Mouse (Mus musculus) megakaryocyte, embryonic 14.5 days (primary cell): ENCODE measurements around the gene Prex1. TPM values are rescaled to one million over a fixed set of nuclear protein-coding genes. Genes with fewer than 3 reads are reported as not detected.

Experiments used
- H3K27me3 ChIP-seq: replicated peaks from 2 replicates; pipeline ENCODE3; 2012; ENCODE audit warnings: inconsistent platforms
- H3K36me3 ChIP-seq: replicated peaks from 2 replicates; pipeline ENCODE3; 2012; ENCODE audit warnings: low read length, inconsistent platforms, mixed read lengths
- H3K4me1 ChIP-seq: 2 replicates; pipeline ENCODE4 v1.6.1; 2012; ENCODE audit warnings: inconsistent platforms
- H3K4me3 ChIP-seq: replicated peaks from 2 replicates; pipeline ENCODE3; 2012; ENCODE audit warnings: moderate library complexity, mild to moderate bottlenecking, inconsistent platforms
- H3K9me3 ChIP-seq: 2 replicates; pipeline ENCODE4 v1.6.1; 2012; ENCODE audit warnings: inconsistent platforms
- FLI1 ChIP-seq: IDR thresholded peaks from 2 replicates; pipeline ENCODE4 v1.6.1; 2012; ENCODE audit warnings: low read length, inconsistent platforms, mixed read lengths
- GATA1 ChIP-seq: IDR thresholded peaks from 3 replicates; pipeline ENCODE4 v1.6.1; 2012; ENCODE audit warnings: mixed read lengths, low read length, inconsistent platforms, borderline replicate concordance
- polyA plus RNA-seq: library from polyadenylated mRNA; stranded (reverse); fragments of >175 nt; gene quantifications from 2 replicates; pipeline ENCODE4 v1.2.3, GENCODE M21; 2012; ENCODE audit warnings: low replicate concordance; ENCODE audit not compliant: insufficient read depth

The Prex1 gene
- polyA plus RNA-seq, 1 experiment: 14.4 TPM

- no peak overlapping the region for H3K4me3 ChIP-seq
- peaks cover 17% of the 10 kb centered on the region for H3K9me3 ChIP-seq
- no peaks in the 10 kb centered on the region for H3K36me3 ChIP-seq
- peaks cover 62% of the 10 kb centered on the region for H3K27me3 ChIP-seq
- H3K4me1 ChIP-seq: peaks cover 5% of the 10 kb centered on the region
- no peak for TF ChIP-seq FLI1
- no peak for TF ChIP-seq GATA1
These were observed 172.3 kb downstream of the Prex1 start for GRCm38 (mm10) chr2:166541112-166541928.

GRCm38 (mm10) chr2:166540216-166540615, 173.4 kb downstream of the Prex1 start:
- peaks cover 57% of the 10 kb centered on the region for H3K27me3 ChIP-seq
- peaks cover 5% of the 10 kb centered on the region for H3K4me1 ChIP-seq
- H3K4me3 ChIP-seq: no peak overlapping the region
- no peaks in the 10 kb centered on the region for H3K36me3 ChIP-seq
- no peak for TF ChIP-seq FLI1
- no peak for TF ChIP-seq GATA1
- H3K9me3 ChIP-seq: peaks cover 20% of the 10 kb centered on the region

- TF ChIP-seq GATA1 (no peak), FLI1 (no peak)
- H3K4me1 ChIP-seq: peaks cover 5% of the 10 kb centered on the region
- no peaks in the 10 kb centered on the region for H3K36me3 ChIP-seq
- H3K9me3 ChIP-seq: peaks cover 8% of the 10 kb centered on the region
- H3K4me3 ChIP-seq: peak overlapping the region; percentile 24
- peaks cover 35% of the 10 kb centered on the region for H3K27me3 ChIP-seq
These were observed 176.7 kb downstream of the Prex1 start for GRCm38 (mm10) chr2:166536896-166537295.

- Histone ChIP-seq H3K9me3 (0 out of 2 replicates have a peak, but pooled peaks cover 6% of the 10 kb centered on the region), H3K4me3 (no peak overlapping the region), H3K36me3 (no peaks in the 10 kb centered on the region), H3K27me3 (peaks cover 21% of the 10 kb centered on the region), H3K4me1 (peaks cover 5% of the 10 kb centered on the region)
- no peak for TF ChIP-seq FLI1
- no peak for TF ChIP-seq GATA1
These were observed 178.1 kb downstream of the Prex1 start for GRCm38 (mm10) chr2:166535519-166535918.

- Histone ChIP-seq H3K4me3 (no peak overlapping the region), H3K9me3 (peaks cover 23% of the 10 kb centered on the region), H3K27me3 (peaks cover 54% of the 10 kb centered on the region), H3K36me3 (no peaks in the 10 kb centered on the region), H3K4me1 (no peaks in the 10 kb centered on the region)
- TF ChIP-seq FLI1: no peak
- TF ChIP-seq GATA1: no peak
These were observed 187.4 kb downstream of the Prex1 start for GRCm38 (mm10) chr2:166526204-166526603.

GRCm38 (mm10) chr2:166523156-166523890, 190.3 kb downstream of the Prex1 start:
- peaks cover 60% of the 10 kb centered on the region for H3K27me3 ChIP-seq

GRCm38 (mm10) chr2:166522612-166523120, 191.0 kb downstream of the Prex1 start:
- Histone ChIP-seq H3K4me3 (no peak overlapping the region), H3K27me3 (peaks cover 61% of the 10 kb centered on the region), H3K9me3 (peaks cover 21% of the 10 kb centered on the region), H3K4me1 (no peaks in the 10 kb centered on the region), H3K36me3 (no peaks in the 10 kb centered on the region)
- TF ChIP-seq FLI1 (no peak), GATA1 (no peak)

More at GRCm38 (mm10) chr2:166523156-166523890, 190.3 kb downstream of the Prex1 start:
- no peaks in the 10 kb centered on the region for H3K4me1 ChIP-seq
- H3K36me3 ChIP-seq: no peaks in the 10 kb centered on the region
- TF ChIP-seq FLI1 (no peak), GATA1 (no peak)
- no peak overlapping the region for H3K4me3 ChIP-seq
- H3K9me3 ChIP-seq: peaks cover 23% of the 10 kb centered on the region

GRCm38 (mm10) chr2:166521878-166522611, 191.6 kb downstream of the Prex1 start:
- Histone ChIP-seq H3K4me3 (no peak overlapping the region), H3K4me1 (no peaks in the 10 kb centered on the region), H3K9me3 (peaks cover 15% of the 10 kb centered on the region), H3K36me3 (no peaks in the 10 kb centered on the region), H3K27me3 (peaks cover 60% of the 10 kb centered on the region)
- TF ChIP-seq GATA1: no peak
- TF ChIP-seq FLI1: no peak

- Histone ChIP-seq H3K27me3 (peaks cover 57% of the 10 kb centered on the region), H3K4me1 (no peaks in the 10 kb centered on the region), H3K4me3 (no peak overlapping the region), H3K36me3 (no peaks in the 10 kb centered on the region), H3K9me3 (peaks cover 11% of the 10 kb centered on the region)
- TF ChIP-seq GATA1 (no peak), FLI1 (no peak)
These were observed 192.2 kb downstream of the Prex1 start for GRCm38 (mm10) chr2:166521461-166521860.
